Mouse (Mus musculus) left cerebral cortex, adult 8-10 months (tissue): ENCODE results near the gene Sh3pxd2a. TPM values are rescaled to one million over a fixed set of nuclear protein-coding genes. Genes with fewer than 3 reads are reported as not detected.
A peak's percentile ranks its signal among the peaks of the same experiment; 100 is the strongest.

Experiments used
- DNase-seq, 2 experiments: peaks; one replicate each; pipeline ENCODE4 v3.0.0; 2022; ENCODE audit warnings: low spot score in 2 of 2
- total RNA-seq, 4 experiments: library from RNA; stranded (reverse); gene quantifications; 2 replicates each; pipeline ENCODE4 v1.2.4; 2022

Sh3pxd2a gene
- total RNA-seq, 4 experiments from 2014 or later = 29.9 to 33.2 (median 31.8) TPM

GRCm38 (mm10) chr19:47379141-47379540 lies 85.1 kb downstream of the Sh3pxd2a start:
- no peak for DNase-seq

DNA sequence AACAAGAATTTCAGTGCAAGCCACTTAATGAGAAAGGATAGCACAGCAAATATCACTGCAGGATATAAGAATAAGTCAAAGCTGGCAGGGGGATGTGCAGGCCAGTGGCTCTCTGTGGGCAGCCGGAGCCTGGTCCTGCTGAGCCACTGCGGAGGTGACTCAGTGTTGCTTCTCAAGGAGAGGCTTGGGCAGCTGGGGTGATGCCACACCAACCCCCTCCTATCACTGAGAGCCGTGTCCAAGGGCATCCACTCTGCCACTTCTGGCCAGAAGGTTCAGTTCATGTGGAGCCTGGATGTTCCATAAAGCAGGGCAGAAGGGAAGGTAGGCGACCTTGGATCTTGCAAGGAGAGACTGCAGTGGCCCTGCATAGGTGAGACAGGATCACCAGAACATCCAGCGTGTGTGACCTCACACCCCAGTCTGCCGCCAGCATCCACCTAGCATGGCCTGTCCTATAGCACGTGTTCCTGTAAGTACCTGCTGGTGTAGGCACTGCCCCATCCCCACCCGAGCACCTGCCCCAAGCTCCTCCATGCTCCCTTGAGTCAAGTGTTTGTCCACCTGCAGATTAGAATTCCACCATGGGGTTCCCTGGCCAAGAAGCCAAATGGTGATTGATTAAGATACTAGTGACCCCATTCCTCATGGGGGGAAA lies 89.2 kb downstream of the Sh3pxd2a start:
- DNase-seq = no peak

DNA sequence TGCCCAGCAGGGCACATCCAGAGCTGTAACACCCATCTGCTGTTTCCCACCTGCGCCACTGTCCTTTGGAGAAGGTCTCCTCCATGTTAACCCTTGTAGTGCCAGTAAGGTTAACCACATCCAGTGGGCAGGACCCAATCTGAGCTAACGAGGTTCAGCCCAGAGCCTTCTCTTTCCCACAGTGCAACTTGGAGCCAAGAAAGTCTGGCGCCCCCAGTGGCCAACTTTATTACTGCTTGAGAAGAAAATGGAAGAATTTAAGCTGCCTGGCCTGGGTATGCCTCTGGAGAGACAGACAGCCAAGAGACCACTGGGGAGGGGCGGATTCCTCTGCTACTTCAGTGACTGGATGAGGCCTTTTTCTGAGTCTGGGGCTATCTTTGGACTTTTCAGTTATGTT lies 89.8 kb downstream of the Sh3pxd2a start:
- DNase-seq = peak in 1 of 2 experiments; percentile 39

DNA sequence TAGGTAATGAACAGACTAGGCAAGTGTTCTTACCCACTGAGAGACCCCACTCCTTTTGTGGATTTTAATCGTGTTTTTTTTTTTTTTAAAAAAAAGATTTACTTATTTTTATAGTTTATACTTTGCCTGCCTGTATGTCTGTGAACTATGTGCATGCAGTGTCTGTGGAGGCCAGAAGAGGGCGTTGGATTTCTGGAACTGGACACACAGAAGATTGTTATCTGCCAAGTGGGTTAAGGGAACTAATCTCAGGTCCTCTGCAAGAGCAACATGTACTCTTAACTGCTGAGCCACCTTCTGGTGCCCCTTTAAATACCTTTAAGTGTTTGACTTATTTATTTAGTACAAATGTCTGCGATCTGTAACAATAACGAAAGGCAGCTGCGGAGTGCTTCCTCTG lies 92.2 kb downstream of the Sh3pxd2a start:
- no peak for DNase-seq

- no peak for DNase-seq
These were observed 92.7 kb downstream of the Sh3pxd2a start for GRCm38 (mm10) chr19:47371521-47371920.

DNA sequence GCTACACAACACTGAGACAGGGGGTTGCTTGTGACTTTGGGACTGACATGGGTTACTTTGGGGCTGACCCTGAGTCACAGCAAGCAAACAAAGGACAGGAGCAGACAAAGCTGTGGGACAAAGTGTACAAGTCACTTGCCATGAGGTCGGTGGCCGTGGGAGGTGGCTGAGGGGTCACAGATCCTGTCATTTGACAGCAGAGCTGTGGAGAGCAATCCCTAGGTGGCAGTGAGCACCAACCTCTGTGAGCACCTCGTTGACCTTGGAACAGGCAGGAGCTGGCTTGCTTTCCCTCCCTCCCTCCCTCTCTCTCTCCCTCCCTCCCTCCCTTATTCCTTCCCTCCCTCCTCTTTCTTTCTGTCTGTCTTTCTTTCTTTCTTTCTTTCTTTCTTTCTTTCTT lies 95.2 kb downstream of the Sh3pxd2a start:
- no peak for DNase-seq

DNA sequence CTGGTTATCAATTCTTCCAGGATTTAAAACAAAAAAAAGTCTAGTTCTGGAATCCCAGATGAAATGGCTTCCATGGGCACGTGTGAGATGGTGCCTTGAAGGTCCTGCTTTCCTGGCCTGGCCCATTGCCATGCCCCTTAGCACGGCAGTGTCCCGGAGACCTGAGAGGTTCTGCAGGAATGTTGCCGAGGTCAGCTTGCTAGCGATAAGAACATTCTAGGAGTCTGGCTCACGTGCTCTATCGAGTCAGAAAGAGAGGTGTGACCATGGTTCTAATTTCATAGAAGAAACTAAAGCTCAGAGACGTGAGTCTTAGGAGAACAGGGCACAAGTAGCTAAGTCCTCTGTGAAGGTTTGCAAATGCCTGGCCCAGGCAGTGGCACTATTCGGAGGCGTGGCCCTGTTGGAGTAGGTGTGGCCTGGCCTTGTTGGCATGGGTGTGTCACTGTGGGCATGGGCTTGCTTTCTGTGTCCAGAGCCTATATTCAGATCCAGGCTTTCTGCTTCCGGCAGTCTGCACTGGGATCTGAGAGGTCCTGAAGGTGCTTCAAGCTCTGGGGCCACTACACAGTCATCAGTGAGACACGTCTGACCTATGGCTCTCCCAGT lies 96.8 kb downstream of the Sh3pxd2a start:
- no peak for DNase-seq

GRCm38 (mm10) chr19:47366576-47366975 lies 97.6 kb downstream of the Sh3pxd2a start:
- DNase-seq = peak in 1 of 2 experiments; percentile 36

DNA sequence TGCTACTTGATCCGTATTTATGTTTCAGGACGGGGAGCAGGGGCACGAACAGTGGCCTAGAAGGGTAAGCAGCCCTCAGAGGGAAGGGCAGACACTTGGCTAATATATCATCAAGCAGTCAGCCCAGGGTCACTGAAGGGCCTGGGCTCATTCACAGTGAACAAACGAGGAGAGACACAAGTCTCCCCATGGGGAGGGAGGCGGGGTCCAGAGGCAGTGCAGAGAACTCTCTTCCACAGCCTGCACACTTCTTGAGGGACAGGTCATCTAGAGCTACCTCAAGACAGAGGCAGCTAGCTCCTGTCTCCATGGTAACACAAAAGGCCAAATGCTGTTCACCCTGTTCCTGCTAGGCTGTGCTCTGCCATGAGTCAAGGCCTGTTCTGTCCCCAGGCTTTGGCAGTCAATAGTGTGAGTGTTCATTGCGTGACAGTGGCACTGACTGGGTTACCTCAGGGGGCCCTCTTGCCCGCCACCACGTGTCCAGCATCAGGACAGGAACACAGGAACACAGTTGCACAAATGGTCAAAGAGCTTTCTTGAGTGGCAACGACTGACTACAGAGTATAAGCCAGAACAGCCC lies 101.0 kb downstream of the Sh3pxd2a start:
- no peak for DNase-seq

DNA sequence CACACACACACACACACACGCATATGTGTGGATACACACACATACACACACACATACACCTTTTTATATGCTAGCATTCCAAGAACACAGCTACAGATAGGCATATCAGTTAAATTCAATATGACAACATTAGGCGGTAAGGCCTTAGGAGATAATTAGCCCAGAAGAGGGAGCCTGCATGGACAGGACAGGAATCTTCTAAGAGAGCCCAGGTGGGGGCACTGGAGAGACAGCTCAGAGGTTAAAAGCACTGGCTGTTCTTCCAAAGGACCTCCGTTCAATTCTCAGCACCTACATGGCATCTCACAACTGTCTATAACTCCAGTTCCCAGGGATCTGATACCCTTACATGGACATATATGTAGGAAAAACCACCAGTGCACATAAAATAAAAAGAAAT lies 103.3 kb downstream of the Sh3pxd2a start:
- no peak for DNase-seq

DNA sequence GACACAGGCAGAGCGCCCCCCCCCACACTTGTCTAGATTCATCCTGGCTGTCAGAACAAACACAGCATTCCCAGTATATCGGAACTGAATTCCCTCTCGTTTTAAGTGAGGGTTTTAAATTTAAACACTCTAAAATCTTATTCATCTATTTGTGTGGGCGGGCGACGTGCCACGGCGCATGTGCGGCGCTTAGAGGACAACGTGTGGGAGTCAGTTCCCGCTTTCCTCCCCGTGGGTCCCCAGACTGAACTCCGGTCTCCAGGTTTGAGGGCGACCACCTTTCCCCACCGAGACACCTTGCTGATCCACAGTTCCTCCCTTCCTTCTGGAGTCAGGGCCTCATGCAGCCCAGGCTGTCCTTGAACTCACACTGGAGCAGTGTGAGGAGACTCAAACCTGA lies 104.2 kb downstream of the Sh3pxd2a start:
- no peak for DNase-seq

DNA sequence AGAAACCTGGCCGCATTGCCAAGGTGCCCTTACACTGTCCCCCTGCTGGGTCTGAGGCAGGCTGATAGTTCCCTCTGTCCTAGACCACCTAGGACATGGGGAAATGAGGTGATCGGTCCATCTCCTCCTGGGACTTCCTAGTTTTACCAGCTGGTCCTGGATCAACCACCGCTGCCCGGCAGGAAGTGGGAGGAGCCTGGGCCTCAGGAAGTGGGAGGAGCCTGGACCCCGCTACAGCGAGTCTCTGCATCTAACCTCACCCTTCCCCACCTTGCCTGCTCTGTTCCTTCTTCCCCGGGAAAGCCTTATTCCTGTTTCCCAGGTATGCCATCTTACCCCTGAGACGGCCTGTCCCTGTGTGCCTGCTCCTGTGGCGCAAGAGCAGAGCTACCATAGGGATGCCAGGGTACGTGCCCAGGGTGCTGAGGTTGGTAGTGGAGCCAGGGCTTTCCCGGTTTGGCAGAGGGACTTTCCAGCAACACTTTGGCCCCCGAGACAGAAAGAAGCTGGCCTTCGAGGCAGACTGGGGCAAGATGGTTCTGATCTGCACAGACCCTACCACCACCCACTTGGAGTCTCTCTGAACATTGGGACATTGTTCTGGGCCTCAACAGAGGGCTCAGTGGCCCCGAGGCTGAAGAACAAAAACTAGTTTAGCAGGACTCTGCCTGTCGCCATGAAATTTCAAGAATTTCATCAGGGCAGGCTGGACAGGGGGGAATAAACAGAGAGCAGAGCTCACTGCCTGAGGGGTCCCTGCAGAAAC lies 104.9 kb downstream of the Sh3pxd2a start:
- no peak for DNase-seq

- no peak for DNase-seq
These were observed 106.9 kb downstream of the Sh3pxd2a start for GRCm38 (mm10) chr19:47357297-47357696.

DNA sequence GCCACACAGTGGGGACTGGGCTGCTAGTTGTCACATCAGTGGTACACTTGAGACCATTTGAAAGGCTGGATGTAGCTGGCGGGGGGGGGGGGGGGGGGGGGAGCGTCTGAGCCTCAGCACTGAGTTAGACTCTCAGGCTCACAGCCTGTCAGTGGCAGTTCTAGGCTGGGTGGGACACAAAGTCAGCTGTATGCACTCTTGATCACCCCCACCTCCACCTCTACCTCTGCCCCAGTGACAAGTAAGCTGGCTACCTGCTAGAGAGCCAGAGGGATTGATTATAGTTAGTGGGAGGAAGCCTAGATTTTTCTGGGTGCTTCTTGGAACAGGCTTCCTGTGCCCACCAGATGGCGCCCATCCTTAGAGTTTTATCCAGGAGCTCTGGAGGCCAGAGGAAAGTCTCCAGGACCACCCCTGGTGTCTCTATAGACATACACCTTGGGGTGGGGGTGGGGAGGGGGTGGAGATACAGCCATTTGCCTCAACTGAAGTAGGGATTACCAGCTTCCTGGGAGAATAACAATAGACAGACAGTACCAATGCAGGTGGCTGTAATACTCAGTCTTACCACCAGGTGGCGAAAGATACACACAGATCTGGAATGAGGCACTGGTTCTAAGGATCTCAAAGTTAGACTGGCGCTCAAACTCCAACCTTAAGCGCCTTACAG lies 107.9 kb downstream of the Sh3pxd2a start:
- peak in 1 of 2 experiments; percentile 57 for DNase-seq

GRCm38 (mm10) chr19:47354456-47354855 lies 109.7 kb downstream of the Sh3pxd2a start:
- DNase-seq = no peak

- no peak for DNase-seq
These were observed 115.2 kb downstream of the Sh3pxd2a start for GRCm38 (mm10) chr19:47349043-47349442.

GRCm38 (mm10) chr19:47348395-47349016 lies 115.7 kb downstream of the Sh3pxd2a start:
- no peak for DNase-seq

DNA sequence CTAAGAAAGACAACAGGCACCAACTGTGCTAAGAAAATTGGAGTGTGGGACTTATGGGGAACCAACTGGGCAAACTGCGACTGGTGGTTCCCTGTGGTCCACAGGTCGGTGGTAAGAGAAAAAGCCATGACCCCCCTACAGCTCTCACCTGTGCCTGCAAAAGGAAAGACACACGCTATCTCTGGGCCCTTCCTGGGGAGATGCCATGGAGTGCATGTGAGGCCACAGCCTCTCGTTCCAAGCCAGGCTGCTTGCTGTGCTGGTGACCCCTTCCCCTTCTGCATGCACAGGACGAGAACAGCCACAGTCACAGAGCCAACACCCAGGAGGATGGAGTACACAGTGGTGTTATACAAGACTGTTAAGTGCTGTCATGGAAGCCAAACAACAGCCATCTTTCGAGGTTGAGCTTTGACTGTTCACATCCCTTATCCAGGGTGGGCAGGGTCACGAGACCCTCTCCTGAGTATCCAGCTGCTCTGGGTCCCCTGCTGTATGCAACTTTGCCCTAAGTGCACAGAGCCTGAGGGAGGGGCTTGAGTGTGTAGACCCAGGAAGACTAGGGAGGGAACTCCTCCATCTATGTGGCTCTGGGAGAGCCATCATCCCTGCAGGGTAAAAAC lies 117.1 kb downstream of the Sh3pxd2a start:
- DNase-seq = no peak

DNA sequence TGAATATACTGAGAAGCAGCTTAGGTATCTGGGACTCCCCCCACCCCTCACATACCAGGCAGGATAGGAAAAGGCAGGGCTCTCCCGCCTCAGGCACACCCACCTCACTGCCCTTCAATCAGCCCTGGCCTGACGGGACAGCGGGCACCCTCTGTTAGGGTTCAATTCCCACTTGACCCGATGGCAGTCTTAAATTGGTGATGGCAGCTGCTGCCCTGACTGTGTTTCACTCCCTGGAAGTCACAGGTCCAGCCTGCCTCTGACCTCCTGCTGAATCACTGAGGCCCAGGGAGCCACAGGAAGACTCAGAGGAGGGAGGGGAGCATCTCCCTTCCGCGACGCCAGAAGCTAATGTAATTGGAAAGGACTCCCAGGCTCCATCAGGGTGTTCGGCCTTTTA lies 117.6 kb downstream of the Sh3pxd2a start:
- no peak for DNase-seq

- DNase-seq = no peak
These were observed 118.2 kb downstream of the Sh3pxd2a start for GRCm38 (mm10) chr19:47345851-47346568.
